Mouse (Mus musculus): ENCODE measurements around the gene Ppp4c.
"Not testable (repeated sequence)": the region's sequence is repeated elsewhere in the genome, so short reads cannot be mapped to it uniquely, and the experiment has no call there.

Ppp4c gene

GRCm38 (mm10) chr7:126781661-126782370, 10.5 kb downstream of the Ppp4c start:
- no peak for DNase-seq (ENCODE audit: inconsistent ontology term)

GRCm38 (mm10) chr7:126780971-126781635, 11.2 kb downstream of the Ppp4c start, which contains the start of gene Tbx6:
Gene Tbx6 (plus strand): TSS chr7:126781483.
- no peak for DNase-seq (ENCODE audit: inconsistent ontology term)

- peak; percentile 87 for DNase-seq (ENCODE audit: inconsistent ontology term)
These were observed 12.0 kb downstream of the Ppp4c start for GRCm38 (mm10) chr7:126779983-126780970.

- not testable (repeated sequence) for DNase-seq (ENCODE audit: inconsistent ontology term)
These were observed 13.2 kb downstream of the Ppp4c start for GRCm38 (mm10) chr7:126779101-126779500.

- DNase-seq (ENCODE audit: inconsistent ontology term), result no peak
These were observed 14.1 kb downstream of the Ppp4c start for GRCm38 (mm10) chr7:126778147-126778546.

GRCm38 (mm10) chr7:126777476-126777875, 14.8 kb downstream of the Ppp4c start:
- DNase-seq (ENCODE audit: inconsistent ontology term), result no peak

- peak; percentile 95 for DNase-seq (ENCODE audit: inconsistent ontology term)
These were observed 15.7 kb downstream of the Ppp4c start, which contains the start of gene Ypel3 for GRCm38 (mm10) chr7:126776598-126777057. Gene Ypel3 (plus strand): TSS chr7:126776955.

GRCm38 (mm10) chr7:126775978-126776234, 16.4 kb downstream of the Ppp4c start:
- DNase-seq (ENCODE audit: inconsistent ontology term), result no peak

GRCm38 (mm10) chr7:126775185-126775977, 16.9 kb downstream of the Ppp4c start:
- no peak for DNase-seq (ENCODE audit: inconsistent ontology term)

- no peak for DNase-seq (ENCODE audit: inconsistent ontology term)
These were observed 17.8 kb downstream of the Ppp4c start for GRCm38 (mm10) chr7:126774463-126774862.

- DNase-seq (ENCODE audit: inconsistent ontology term), result no peak
These were observed 18.9 kb downstream of the Ppp4c start for GRCm38 (mm10) chr7:126773351-126773750.

- no peak for DNase-seq (ENCODE audit: inconsistent ontology term)
These were observed 21.5 kb downstream of the Ppp4c start for GRCm38 (mm10) chr7:126770784-126771183.

GRCm38 (mm10) chr7:126767001-126767400, 25.3 kb downstream of the Ppp4c start:
- no peak for DNase-seq (ENCODE audit: inconsistent ontology term)

GRCm38 (mm10) chr7:126766201-126766600, 26.1 kb downstream of the Ppp4c start, which contains the start of gene Gdpd3:
Gene Gdpd3 (plus strand): TSS chr7:126766334.
- no peak for DNase-seq (ENCODE audit: inconsistent ontology term)

- no peak for DNase-seq (ENCODE audit: inconsistent ontology term)
These were observed 26.8 kb downstream of the Ppp4c start for GRCm38 (mm10) chr7:126765540-126765939.

GRCm38 (mm10) chr7:126762471-126763008, 29.8 kb downstream of the Ppp4c start:
- no peak for DNase-seq (ENCODE audit: inconsistent ontology term)

- no peak for DNase-seq (ENCODE audit: inconsistent ontology term)
These were observed 30.7 kb downstream of the Ppp4c start for GRCm38 (mm10) chr7:126761529-126762067.

GRCm38 (mm10) chr7:126760956-126761355, 31.3 kb downstream of the Ppp4c start:
- DNase-seq (ENCODE audit: inconsistent ontology term), result peak; percentile 67

- peak; percentile 94 for DNase-seq (ENCODE audit: inconsistent ontology term)
These were observed 31.9 kb downstream of the Ppp4c start for GRCm38 (mm10) chr7:126760391-126760802.

GRCm38 (mm10) chr7:126759672-126760390, 32.5 kb downstream of the Ppp4c start:
- DNase-seq (ENCODE audit: inconsistent ontology term), result no peak
